Mouse (Mus musculus) adrenal gland (tissue): ENCODE results near the gene Ncor1.
"Not testable (repeated sequence)": the region's sequence is repeated elsewhere in the genome, so short reads cannot be mapped to it uniquely, and the experiment has no call there.

Source experiments
- intact Hi-C: fragments of 180-260 bp; cut with DNase I; formaldehyde crosslinking; loops from one replicate; pipeline ENCODE4 v1.15.1; 2025
- long read RNA-seq, 2 experiments: library from polyadenylated mRNA; unstranded; transcript quantifications; one replicate each; pipeline ENCODE4 v2.0.0; 2020; ENCODE audit warnings: borderline replicate concordance in 1 of 2; ENCODE audit not compliant: insufficient replicate concordance in 1 of 2

The Ncor1 gene
- long read RNA-seq, experiment 1, partial matches to known transcripts, result 25 of 57 reads
- long read RNA-seq, experiment 1, other reads (novel, unspliced or antisense), result 31 of 57 reads
- long read RNA-seq, experiment 2, transcript Ncor1-203 (9 exons, 3,171 nt), result major isoform, 5 of 119 reads
- long read RNA-seq, experiment 2, partial matches to known transcripts, result 68 of 119 reads
- long read RNA-seq, experiment 2, other reads (novel, unspliced or antisense), result 46 of 119 reads

GRCm38 (mm10) chr11:62458276-62458724 lies at the start of gene Ncor1, which contains the start of gene Pigl:
Gene Ncor1, minus strand, starts transcription at chr11:62458541.
Gene Pigl, plus strand, starts transcription at chr11:62458460.
- intact Hi-C loops, result loop anchor here (5.0 kb wide), 1 partner anchor 39 kb away; no protein-coding TSS in a partner anchor

DNA sequence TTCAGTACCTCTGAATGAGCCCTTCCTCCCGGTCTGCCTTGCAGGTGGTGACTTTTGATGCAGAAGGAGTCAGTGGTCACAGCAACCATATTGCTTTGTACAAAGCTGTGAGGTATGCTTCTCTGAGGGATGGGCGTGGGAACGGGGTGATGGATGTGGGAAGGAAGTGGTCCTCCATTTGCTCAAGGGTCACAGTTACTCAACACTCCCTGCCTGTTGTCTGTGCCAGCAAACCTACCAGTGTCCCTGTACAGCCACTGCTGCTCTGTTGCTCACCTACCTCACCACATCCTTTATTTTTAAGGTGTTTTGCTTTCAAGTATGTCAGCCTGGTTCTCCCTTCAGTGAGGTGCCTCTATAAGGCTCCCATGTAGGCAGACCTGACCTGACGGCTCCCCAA lies 49.3 kb upstream of the Ncor1 start:
- intact Hi-C loops, result no loop called here

- intact Hi-C loops, result no loop called here
Observed at GRCm38 (mm10) chr11:62500529-62500928, 42.2 kb upstream of the Ncor1 start.

GRCm38 (mm10) chr11:62498802-62499201 lies 40.5 kb upstream of the Ncor1 start:
- intact Hi-C loops, result loop anchor here (5.0 kb wide), 1 partner anchor 42 kb away; the partner anchor contains the start of genes Ncor1 and Pigl

DNA sequence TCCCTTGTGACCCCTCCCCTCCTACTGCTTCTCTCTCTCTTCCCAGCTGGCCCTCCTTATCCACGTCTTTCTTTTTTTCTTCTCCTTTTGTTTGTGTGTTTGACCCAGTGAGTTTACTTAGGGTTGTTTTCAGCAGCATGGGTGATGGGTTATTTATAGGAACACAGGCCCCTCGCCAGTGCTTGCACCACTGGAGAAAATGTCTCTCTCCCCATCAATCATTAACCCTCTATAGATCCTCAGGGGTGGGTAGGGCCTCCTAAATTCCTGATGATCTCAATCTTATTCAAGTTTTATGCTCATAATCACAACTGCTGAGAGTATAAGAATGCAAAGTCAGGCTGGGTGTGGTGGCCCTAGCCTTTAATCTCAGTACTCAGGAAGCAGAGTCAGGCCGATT lies 38.8 kb upstream of the Ncor1 start:
- intact Hi-C loops, result loop anchor here (2.0 to 5.0 kb wide), 2 partner anchors 40 to 78 kb away; partner anchors contain the start of genes Ncor1, Pigl and Trpv2

- intact Hi-C loops, result loop anchor here (2.0 to 5.0 kb wide), 2 partner anchors 39 to 79 kb away; partner anchors contain the start of genes Ncor1, Pigl and Trpv2
Observed at GRCm38 (mm10) chr11:62496151-62496715, 37.9 kb upstream of the Ncor1 start.

DNA sequence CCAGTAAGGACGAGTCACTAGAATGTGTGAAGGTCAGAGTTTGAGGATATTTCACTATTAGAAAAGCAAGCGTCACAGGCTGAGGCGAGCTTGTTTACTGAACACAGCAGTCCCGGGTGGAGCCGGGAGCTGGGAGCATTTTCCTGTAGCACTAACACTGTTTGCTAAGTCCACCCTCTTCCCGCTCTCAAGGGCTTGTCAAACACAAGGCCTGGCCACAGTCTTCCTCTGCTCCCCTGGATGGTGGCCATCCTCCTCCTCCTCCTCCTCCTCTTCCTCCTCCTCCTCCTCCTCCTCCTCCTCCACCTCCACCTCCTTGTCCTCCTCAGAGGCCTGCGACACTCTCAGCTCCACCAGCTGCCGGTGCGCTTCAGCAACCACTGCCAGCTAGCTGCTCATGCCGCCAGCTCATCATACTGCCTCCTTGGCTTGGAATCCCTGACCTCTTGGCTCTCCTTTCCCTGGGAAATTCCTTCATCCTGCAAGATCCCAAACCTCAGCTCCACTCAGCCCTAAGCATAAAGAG lies 37.0 kb upstream of the Ncor1 start:
- intact Hi-C loops, result loop anchor here (5.0 kb wide), 1 partner anchor 38 kb away; the partner anchor contains the start of genes Ncor1 and Pigl

DNA sequence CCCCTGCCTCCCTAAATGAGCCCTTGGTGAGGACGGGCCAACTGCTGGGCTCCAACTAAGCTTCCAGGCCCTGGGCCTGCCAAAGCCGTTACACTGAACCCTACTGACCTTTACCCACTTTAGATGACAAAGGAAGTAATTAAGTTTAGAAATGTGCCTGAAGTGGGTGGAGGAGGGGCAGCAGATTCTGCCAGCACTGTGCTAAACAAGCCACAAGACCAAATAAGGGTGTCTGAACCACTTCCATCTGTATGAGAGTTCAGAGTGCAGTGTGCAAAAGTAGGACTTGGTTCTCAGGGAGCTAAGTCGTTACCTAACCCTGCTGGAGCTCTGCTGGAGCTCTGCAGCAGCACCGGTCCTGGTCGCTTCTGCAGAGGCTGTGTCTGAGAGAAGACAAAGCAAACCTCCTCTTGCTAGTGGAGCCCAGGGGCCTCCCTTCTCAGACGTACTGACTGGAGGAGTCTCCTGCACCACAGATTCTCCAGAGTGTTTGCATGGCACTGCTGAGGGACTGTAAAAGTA lies 36.5 kb upstream of the Ncor1 start:
- intact Hi-C loops, result loop anchor here (5.0 kb wide), 1 partner anchor 38 kb away; the partner anchor contains the start of genes Ncor1 and Pigl

DNA sequence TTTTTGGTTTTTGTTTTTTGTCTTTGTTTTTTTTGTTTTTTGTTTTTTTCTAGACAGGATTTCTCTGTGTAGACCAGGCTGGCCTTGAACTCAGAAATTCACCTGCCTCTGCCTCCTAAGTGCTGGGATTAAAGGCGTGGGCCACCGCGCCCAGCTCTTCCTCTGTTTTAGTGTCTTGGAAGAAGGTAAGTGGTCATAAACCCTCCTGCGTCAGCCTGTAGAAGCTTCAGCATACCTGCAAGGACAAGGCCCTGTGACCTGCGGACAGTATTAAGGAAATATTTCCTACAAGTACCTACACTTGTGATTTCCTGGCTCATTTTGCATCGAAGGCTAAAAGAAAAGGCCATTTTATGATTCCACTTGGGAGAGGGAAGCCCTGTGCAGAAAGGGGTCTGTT lies 35.4 kb upstream of the Ncor1 start:
- intact Hi-C loops, result no loop called here

DNA sequence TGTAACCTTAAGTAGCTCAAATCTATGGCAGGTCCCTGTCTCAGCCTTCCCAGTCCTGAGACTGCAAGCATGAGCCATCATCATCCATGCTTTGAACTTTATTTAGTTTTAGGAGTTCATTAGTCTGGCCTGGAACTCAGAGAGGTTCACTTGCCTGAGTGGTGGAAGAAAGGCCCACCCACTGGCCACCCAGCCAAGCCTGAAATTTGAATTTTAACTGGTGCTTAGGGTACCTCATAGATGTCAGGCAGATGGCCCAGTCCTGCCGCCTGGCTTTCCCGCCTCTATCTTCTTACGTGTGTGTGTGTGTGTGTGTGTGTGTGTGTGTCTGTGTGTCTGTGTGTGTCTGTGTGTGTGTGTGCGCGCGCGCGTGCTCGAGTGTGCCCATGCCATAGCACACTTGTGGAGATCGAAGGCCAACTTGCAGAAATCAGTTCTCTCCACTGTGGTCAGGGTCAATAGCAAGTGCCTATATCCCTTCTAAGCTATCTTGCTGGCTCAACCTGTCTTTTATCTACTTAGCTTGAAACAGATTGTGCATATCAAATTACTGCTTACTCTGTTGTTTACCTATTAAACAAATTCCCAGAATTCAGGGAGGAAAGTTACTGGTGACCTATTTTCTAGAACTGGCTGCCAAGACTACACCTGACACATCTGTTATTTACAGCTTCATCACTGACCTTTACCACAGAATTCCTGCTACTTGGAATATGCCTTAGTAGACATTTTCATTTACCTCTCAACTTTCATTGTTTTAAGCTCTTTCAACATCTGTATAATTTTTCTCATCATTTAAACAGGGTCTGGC lies 29.4 kb upstream of the Ncor1 start:
- intact Hi-C loops, result no loop called here

- intact Hi-C loops, result no loop called here
Observed at GRCm38 (mm10) chr11:62486949-62487348, 28.6 kb upstream of the Ncor1 start.

DNA sequence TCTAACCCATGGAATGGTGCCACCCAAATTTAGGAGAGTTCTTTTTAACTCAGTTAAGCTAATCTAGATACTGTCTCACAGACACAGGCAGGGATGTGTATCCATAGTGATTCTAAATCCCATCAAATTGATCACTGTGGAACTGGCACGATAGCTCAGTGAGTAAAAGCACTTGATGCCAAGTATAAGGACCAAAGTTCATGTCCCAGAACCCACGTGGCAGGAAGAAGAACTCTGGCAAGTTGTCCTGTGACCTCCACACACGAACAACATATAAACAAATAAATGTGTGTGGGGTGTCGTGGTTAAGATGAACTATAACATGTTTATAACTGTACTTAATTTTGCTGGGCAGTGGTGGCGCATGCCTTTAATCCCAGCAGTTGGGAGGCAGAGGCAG lies 21.2 kb upstream of the Ncor1 start:
- intact Hi-C loops, result no loop called here

- intact Hi-C loops, result no loop called here
Observed at GRCm38 (mm10) chr11:62478931-62479330, 20.6 kb upstream of the Ncor1 start.

DNA sequence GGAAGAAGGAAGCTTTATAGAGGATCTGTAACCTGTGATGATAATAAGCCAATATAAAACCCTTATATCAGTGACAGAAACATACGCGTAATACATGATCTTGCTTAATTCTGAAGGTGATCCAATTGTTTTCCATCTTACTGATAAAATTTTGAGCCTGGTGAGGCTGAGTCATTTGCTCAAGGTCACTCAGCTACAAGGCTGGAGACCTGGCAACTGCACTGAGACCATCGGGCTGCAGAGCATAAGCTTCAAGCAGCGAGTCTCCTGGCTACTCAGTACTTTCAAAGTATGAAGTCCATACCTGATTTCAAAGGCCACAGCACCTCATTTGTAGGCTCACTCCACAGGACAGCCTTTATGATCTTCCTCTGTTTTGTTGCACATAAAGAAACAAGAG lies 17.8 kb upstream of the Ncor1 start:
- intact Hi-C loops, result no loop called here

DNA sequence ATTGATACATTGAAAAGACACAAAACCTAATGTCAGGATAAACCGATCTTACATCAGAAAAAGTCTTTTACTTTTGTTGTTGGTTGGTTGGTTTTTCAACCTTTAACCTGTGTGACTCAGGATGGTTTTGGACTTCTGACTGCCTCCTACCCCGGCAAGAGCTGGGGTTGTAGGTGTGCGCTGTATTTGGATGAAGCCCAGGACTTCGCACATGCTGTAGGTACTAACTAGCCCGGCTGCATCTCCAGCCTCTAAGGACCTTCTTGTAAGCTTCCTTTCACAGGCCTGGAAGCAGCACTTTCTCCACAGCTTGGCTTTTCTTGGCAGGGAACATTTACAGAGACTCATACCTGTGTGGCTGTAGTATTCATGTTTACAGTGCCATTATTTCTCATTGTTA lies 15.2 kb upstream of the Ncor1 start:
- intact Hi-C loops, result no loop called here

GRCm38 (mm10) chr11:62470451-62470850 lies 12.1 kb upstream of the Ncor1 start:
- intact Hi-C loops, result no loop called here

DNA sequence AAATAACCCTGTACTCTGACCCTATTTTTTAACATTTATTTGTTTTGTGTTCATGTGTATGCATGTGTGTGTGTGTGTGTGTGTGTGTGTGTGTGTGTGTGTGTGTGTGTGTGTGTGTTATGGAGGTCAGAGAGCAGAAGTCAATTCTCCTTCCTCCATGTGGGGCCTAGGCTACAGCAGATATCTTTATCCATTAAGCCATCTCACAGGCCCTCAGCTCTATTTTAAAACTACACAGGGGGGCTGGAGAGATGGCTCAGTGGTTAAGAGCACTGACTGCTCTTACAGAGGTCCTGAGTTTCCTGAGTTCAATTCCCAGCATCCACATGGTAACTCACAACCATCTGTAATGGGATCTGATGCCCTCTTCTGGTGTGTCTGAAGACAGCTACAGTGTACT lies 8.9 kb upstream of the Ncor1 start:
- intact Hi-C loops, result not testable (repeated sequence)

DNA sequence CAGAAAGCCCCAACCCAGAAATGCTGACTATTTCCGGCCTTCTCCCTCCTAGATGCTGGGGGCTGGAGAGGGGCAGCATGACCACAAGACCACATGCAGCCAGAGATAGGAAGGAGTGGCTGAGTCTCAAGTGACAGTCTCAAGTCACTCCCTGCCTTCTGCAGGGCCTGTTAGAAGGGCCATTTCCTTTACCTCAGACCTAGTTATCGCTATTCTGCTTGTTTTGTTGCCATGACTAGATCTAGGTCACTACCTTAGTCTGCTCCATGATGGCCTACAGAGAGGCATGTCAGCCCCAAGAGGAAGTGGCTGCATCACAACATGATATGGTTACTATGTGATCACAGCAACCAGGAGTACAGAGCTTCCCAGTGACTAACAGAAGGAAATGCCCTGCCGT lies 8.2 kb upstream of the Ncor1 start:
- intact Hi-C loops, result no loop called here

DNA sequence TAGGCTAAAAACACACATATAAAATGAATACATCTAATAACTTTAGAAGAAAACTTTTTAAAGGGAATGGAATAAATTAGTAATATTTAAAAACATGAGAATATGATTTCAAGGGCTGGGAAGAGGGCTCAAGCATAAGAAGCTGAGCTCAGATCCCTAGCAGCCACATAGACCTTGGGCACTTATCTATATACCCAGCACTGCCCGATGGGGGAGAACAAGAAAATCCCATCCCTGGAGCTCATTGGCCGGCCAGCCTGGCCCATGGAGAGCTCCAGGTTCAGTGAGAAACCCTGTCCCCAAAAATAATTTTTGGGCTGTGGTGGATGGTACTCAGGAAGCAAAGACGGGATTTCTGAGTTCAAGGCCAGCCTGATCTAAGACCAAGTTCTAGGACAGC lies 7.5 kb upstream of the Ncor1 start:
- intact Hi-C loops, result no loop called here

GRCm38 (mm10) chr11:62464696-62465095 lies 6.4 kb upstream of the Ncor1 start:
- intact Hi-C loops, result no loop called here

DNA sequence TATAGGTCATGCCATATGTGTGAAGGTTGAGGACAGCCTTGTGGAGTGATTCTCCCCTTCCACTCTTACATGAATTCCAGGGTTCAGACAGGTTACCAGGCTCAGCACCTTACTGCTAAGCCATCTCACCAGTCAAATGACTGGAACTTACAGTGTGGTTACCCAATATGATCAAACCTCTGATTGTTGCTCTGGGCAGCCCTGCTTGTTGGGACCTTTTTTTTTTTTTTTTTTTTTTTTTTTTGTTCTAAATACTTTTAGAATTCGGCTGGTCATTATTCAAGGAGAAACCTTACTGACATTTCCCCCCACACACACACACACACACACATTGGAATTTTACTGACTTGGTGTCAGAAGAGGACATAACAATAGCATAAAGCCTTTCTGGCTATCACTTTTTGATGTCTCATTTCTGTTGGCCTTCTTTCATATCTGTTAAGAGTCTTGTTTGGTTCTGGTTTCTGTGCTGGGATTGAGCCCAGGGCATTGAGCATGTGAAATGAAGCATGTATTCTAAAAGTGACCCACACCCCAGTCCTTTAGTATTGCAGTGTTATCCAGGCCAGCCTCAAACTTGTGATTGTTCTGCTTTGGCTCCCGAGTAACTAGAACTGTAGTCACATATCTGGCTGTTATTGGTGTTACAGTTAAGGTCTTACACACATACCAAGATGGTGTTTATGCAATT lies 5.0 kb upstream of the Ncor1 start:
- intact Hi-C loops, result no loop called here
